Mouse (Mus musculus) layer of hippocampus, adult 8-10 months (tissue): ENCODE results near the gene Anks1b. TPM values are rescaled to one million over a fixed set of nuclear protein-coding genes. Genes with fewer than 3 reads are reported as not detected.

Experiments
- DNase-seq, 2 experiments: peaks; one replicate each; pipeline ENCODE4 v3.0.0; 2022; ENCODE audit warnings: low spot score in 2 of 2
- total RNA-seq, 4 experiments: library from RNA; stranded (reverse); gene quantifications; 2 replicates each; pipeline ENCODE4 v1.2.4; 2022

Gene Anks1b
- total RNA-seq, 4 experiments from 2014 or later, result 427 to 543 (median 478) TPM

DNA sequence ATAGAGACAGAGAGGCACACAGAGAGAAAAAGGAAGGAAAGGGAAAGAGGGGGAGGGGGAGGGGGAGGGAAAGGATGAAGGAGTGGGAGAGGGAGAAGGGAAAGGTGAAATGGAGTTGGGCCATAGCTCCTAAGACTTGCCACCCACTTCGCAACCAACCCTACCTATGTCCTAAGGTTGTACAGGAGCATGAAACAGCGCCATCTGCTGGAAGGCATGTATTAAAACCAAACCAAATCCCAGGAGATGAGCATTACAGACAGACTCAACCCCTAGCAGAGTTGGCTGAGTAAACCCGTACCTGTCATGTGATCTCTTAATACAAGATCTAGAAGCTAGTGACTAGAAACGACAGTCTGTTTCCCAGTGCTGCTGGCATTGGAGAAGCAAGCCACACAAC is 500.2 kb downstream of the Anks1b start:
- peak in 1 of 2 experiments; percentile 16 for DNase-seq

GRCm38 (mm10) chr10:90376605-90377004 is 503.3 kb downstream of the Anks1b start:
- DNase-seq, result no peak

GRCm38 (mm10) chr10:90380062-90380461 is 506.8 kb downstream of the Anks1b start:
- DNase-seq, result no peak

DNA sequence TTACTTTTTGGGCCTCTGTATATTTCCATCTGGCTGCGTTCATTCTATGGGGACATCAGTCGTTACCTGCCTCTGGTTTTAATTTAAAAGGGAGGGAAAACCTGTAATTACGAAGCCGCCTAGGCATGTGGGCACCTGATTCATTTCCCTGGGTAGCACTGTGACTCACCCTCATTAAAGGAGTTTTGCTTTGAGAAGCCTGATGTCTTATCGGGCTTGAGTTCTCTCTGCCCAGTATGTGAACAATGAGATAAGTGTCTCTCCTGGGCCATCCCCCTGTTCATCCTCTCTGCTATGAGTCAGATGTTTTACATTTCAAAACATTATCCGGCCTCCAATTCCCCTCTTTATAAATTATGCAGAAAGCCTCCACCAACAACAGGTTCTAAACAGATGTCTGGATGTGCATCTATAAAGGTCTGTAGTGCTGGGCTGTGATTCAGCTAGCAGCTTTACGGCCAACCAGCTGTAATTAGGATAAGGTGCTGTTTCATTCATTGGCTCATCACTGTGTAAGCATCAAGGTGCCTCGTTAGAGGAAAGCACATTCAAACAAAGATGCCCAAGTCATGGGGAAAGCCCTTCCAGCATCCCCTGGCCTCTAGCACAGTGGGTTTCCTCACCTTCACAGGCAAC is 507.5 kb downstream of the Anks1b start:
- DNase-seq, result no peak

- DNase-seq, result peak in 1 of 2 experiments; percentile 12
Measured at GRCm38 (mm10) chr10:90400382-90400781, 527.1 kb downstream of the Anks1b start.

DNA sequence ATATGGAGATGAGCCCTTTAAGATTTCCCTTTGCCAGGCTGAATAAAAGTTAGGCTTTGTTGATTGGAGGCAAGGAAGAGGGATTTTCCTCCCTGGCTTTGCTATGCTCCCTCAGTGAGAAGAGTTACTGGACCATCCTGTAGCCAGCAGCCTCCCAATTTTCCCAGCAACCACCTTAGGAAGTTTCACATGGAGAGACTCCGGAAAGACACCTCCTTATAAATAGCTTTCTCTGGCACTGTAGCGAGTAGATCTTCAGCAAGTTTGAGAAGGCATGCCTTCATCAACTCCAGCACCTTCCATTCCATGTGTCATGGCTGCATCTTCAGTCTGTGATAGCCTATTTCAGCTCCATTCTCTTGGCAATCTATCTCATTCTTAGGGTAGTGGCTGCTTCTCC is 535.2 kb downstream of the Anks1b start:
- DNase-seq, result no peak

- no peak for DNase-seq
Measured at GRCm38 (mm10) chr10:90431527-90431926, 558.2 kb downstream of the Anks1b start.

DNA sequence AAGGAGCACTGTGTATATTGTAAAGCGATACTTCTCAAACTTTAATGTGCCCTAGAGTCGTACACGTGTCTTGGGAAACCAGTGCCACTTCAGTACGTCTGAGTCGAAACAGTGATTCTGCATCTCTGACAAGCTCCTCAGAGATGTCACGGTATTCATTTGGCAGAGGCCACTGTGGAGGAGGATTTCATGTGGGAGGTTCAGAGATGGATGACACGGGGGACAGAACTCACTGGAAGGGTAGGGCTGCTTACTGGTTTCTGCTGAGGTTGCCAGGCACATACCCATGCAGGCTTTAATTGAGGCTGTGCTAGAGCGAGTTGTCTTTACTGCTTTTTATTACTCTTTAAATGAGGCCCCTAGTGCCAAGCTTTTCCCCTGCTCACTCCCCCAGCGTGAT is 558.7 kb downstream of the Anks1b start:
- DNase-seq, result peak; percentile 42 to 43

GRCm38 (mm10) chr10:90432479-90432878 is 559.2 kb downstream of the Anks1b start:
- peak in 1 of 2 experiments; percentile 22 for DNase-seq

- DNase-seq, result no peak
Measured at GRCm38 (mm10) chr10:90441036-90441435, 567.7 kb downstream of the Anks1b start.

GRCm38 (mm10) chr10:90441656-90442055 is 568.3 kb downstream of the Anks1b start:
- no peak for DNase-seq

DNA sequence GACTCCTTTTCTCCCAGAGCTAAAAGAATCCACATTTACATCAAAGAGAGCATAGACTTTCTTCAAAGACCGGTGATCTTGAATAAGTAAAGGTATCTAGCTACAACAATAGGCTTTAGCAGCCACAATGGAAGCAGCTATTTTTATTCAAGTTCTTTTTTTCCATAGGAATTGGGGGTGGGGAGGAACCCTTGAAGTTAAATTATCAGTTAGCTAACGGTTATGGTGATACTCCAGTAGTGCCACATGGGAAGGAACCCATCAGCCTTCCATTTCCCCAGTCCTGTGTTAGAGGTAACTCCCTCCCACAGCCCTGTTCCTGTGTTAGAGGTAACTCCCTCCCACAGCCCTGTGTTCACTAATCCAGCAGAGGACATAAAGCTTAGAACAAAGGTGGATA is 591.6 kb downstream of the Anks1b start:
- DNase-seq, result no peak

DNA sequence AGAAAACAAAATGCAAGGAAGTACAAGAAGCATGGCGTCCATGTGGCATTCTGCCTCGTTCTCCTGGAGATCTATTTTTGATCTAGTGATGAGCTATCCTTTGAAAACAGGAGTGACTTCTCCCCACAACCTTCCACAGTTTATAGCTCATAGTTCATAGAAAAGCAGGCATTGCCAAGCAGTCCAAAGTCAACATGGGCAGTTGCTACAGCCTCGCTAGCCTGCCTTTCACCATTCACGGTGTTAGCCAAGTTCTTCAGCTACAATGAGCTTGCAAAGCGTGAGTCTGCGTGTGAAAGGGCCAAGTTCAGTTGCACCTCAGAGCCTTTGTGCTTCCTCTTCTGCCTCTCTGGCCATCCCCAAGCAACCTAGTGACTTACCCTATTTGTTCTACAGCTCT is 592.1 kb downstream of the Anks1b start:
- no peak for DNase-seq

- no peak for DNase-seq
Measured at GRCm38 (mm10) chr10:90467546-90467945, 594.2 kb downstream of the Anks1b start.

- DNase-seq, result peak; percentile 17 to 46
Measured at GRCm38 (mm10) chr10:90493436-90493835, 620.1 kb downstream of the Anks1b start.

DNA sequence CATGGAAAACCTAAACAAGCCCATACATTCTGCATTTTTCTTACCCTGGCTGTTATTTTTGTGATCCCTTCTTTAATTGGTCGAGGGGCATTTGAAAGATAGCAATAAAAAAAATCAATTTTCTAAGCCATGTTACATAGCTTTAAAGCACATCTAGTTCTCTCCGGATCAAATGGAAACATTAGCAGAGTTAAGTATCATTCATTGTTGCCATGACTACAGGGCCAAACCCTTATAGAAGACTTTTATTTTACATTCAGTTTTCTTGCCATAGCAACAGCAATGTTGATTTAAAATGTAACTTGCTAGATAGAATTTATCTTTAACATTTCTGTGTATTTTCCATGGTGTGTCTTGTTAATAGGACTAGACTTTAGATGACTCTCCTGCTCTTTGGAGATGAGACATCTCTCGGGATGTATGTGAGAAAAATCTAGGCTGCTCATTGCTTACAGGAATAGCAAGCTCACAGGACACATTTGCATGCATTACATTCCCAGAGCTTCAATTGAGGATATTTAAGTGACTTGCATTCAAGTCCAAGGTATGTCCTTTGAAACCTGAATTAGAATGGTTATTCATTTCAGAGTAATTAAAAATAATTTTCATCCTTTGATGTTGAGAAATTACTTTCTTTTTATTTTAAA is 620.8 kb downstream of the Anks1b start:
- DNase-seq, result no peak

GRCm38 (mm10) chr10:90494981-90495516 is 621.7 kb downstream of the Anks1b start:
- peak; percentile 52 to 57 for DNase-seq

- DNase-seq, result no peak
Measured at GRCm38 (mm10) chr10:90507561-90507960, 634.3 kb downstream of the Anks1b start.

DNA sequence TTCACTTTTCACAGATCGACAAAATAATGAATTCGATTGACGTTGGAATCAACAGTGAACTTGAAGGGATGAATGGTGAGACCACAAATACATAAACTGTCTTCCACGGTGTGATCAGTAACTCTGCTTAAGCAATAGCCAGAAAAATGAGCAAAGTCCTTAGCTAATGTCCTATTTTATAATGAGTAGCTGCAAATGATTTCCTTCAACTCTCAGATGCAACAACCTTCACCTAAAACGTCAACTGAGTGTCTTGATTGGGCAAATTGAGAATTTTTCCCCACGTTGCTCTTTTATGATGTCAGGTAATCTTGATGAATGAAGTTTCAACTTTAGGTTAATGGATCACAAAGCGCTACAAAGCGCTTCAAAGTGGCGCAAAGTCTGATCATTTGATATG is 639.5 kb downstream of the Anks1b start:
- DNase-seq, result no peak

DNA sequence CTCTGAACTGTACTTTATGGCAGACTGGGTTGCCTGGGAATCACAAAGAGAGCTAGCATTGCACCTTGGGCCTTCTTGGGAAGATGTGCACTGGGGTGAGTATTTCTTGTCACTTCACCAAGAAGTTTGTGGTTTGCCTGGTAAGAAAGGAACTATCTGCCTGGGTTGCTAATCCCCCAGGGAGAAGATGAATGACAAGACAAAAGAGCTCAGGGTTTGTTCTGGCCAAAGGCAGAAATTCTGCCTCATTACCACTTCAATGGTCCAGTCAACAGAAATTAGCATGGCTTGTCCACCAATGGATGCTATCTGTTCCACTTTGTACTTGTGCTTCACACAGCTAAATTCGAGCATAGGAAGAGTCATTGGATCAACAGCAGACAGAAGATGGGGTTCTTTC is 658.5 kb downstream of the Anks1b start:
- no peak for DNase-seq

DNA sequence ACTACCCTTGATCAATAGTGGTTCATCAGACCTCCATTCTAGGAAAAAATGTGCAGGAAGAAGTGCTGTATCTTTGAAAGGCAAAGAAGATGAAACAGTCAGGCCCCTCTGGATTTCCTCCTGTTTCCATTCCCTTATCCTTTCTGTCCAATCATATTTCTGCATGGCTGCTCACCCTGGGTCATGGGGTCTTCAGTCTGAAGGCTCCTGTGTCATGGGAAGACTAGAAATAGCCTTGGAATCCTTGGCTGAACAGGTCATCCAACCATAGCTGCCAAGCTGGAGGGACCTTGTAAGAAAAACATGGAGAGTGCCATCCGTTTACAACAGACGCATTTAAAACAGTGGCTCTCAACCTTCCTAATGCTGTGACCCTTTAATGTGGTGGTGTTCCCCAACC is 662.1 kb downstream of the Anks1b start:
- no peak for DNase-seq

DNA sequence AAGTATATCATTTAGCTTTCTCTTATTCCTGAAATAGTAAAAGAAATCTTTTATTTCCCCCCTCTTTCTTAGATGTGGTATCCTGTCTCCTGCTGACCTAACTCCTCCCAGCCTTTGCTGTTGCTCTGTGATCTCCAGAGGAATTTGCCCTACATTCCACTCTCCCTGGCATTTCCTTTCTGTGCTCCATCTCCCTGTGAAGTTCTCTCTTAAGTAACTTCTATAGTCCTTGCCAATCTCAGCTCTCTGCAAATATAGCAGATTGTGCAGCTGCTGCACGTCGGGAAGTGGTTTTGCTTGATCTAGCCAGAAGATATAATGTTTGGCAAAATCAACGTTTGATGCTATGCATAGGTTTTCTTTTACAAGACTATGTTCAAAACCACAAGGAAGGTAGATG is 673.3 kb downstream of the Anks1b start:
- no peak for DNase-seq

GRCm38 (mm10) chr10:90562906-90563305 is 689.6 kb downstream of the Anks1b start:
- DNase-seq, result no peak
